Mouse (Mus musculus): ENCODE results near the gene Tex10.

Gene Tex10

DNA sequence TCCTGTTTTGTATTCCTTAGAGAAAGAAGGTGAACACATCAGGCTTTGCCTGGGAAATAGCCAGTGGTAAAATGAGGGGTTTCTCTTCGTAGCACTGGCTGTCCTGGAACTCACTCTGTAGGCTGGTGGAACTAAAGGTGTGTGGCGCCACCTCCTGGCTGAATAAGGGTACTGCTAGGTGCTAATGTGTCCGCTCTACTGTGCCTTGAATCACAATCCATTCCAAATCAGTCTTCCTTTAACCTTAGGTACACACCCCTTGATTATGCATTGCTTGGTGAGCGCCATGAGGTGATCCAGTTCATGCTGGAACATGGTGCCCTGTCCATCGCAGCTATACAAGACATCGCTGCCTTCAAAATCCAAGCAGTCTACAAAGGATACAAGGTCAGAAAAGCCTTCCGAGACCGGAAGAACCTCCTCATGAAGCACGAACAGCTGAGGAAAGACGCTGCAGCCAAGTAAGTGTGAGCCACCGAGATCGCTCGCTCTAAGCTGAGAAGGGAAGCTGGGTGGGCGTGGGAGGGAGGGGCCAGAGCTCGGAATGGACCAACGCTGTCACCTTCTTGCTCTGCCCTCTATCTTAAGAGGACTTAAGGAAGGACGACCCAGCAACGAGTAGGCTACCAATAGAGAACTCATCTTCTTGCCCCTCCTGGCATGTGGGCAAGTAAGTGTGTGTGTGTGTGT, 65.8 kb downstream of the Tex10 start:
- in situ Hi-C loops (cut with MboI; ENCODE audit: unreplicated experiment in 2 of 2): loop anchor here (5.0 to 25.0 kb wide), 4 partner anchors 903 to 1170 kb away; no protein-coding TSS in a partner anchor

DNA sequence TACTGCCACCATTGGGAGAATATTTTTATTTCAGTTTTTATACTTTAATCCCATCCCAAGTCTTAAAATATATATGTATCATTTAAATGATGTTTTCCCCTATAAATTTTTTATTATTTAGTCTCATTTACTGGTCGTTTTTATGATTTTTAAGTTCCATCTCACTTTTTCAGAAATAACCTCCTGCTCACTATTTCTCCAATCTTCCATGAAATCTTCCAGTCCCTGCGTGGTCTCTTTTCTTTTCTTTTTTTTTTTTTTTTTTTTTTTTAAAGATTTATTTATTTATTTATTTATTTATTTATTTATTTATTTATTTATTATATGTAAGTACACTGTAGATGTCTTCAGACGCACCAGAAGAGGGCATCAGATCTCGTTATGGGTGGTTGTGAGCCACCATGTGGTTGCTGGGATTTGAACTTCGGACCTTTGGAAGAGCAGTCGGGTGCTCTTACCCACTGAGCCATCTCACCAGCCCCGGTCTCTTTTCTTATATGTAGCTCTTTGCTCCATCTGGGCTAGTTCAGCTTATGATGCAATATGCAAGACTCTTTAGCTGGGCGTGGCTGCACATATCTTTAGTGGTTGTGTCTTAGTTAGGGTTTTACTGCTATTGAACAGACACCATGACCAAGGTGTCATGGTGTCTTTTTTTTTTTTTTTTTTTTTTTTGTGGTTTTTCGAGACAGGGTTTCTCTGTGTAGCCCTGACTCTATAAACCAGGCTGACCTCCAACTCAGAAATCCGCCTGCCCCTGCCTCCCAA, 67.4 kb downstream of the Tex10 start:
- in situ Hi-C loops (cut with MboI; ENCODE audit: unreplicated experiment in 2 of 2): loop anchor here (5.0 to 25.0 kb wide), 4 partner anchors 901 to 1169 kb away; no protein-coding TSS in a partner anchor

GRCm38 (mm10) chr4:48403066-48403640, 70.1 kb downstream of the Tex10 start:
- in situ Hi-C loops (cut with MboI; ENCODE audit: unreplicated experiment in 2 of 2): loop anchor here (10.0 to 25.0 kb wide), 3 partner anchors 898 to 1166 kb away; no protein-coding TSS in a partner anchor

DNA sequence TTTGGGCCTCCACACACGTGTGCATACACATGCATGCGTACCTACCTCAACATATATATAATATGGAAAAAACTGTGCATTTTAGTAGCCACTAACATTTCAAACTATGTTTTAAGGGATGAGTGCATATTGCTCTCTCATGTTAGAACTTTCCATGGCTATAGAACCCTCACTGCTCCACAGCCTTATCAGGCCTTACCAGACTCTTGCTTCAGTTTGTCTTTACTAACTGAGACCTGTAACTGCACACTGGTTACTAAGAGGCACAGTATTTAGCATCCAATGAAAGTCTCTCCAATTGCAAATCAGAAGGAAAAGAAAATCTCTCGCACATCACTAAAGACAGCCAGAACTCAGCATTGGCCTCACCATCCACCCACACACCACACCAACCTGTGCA, 76.3 kb downstream of the Tex10 start:
- in situ Hi-C loops (cut with MboI; ENCODE audit: unreplicated experiment in 2 of 2): no loop called here

DNA sequence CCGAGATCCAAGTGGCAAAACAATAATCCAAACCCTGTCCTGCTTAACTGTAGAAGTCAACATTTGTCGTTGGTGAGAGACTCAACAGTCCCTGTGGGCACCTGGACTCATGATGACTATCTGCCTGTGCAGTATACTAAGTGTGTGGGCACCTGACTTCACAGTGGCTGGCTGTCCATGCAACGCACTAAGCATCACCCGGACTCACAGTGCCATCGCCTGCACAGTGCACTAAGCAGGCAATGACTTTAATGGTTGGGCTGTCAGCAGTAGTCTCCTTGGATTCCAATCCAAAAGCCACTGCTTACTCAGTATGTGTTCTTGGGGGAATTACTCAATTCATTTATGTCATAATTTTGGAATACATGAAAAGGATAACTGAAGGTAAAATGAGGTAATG, 90.8 kb downstream of the Tex10 start:
- in situ Hi-C loops (cut with MboI; ENCODE audit: unreplicated experiment in 2 of 2): loop anchor here (5.0 kb wide), 4 partner anchors 160 to 350 kb away; no protein-coding TSS in a partner anchor

DNA sequence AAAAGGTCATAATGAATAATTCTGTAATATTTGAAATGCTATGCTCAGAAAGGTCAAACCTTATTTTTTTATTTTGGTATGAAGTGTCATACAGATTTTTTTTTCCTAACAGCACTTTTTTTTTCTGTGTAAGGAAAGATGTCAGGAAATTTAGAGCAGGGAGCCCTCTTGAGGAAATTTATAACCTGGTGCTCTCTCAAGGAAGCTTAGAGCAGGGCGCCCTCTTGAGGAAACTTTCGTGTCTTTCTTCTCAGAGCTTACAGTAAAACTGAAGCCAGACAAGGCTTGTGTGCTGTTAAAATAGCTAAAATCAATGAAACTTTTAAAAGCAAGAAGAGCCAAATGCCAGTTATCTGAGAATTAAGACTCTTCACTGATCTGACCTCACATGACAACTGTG, 92.3 kb downstream of the Tex10 start:
- in situ Hi-C loops (cut with MboI; ENCODE audit: unreplicated experiment in 2 of 2): loop anchor here (5.0 kb wide), 4 partner anchors 159 to 349 kb away; no protein-coding TSS in a partner anchor
